Mouse (Mus musculus): ENCODE results near the gene Gm11168. TPM values are rescaled to one million over a fixed set of nuclear protein-coding genes. Genes with fewer than 3 reads are reported as not detected.
"Not testable (repeated sequence)": the region's sequence is repeated elsewhere in the genome, so short reads cannot be mapped to it uniquely, and the experiment has no call there.

The Gm11168 gene
- not detected in 2 replicates for polyA plus RNA-seq (2014; fragmentation: Nextera tagmentation; extraction: Ambion mirVana)

DNA sequence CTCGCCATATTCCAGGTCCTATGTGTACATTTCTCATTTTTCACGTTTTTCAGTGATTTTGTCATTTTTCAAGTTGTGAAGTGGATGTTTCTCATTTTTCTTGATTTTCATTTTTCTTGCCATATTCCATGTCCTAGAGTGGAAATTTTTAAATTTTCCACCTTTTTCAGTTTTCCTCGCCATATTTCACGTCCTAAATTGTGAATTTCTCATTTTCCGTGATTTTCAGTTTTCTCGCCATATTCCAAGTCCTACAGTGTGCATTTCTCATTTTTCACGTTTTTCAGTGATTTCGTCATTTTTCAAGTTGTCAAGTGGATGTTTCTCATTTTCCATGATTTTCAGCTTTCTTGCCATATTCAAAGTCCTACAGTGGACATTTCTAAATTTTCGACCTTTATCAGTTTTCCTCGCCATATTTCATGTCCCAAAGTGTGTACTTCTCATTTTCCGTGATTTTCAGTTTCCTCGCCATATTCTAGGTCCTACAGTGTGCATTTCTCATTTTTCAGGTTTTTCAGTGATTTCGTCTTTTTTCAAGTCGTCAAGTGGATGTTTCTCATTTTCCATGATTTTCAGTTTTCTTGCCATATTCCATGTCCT is at the start of gene Gm11168:
TSS of gene Gm11168 (plus strand) at position 553 of the 603 bp plus-strand sequence.
- H3K4me1 ChIP-seq (ENCODE audit: insufficient read depth); H3K27ac ChIP-seq (ENCODE audit: low read depth); H3K4me3 ChIP-seq (ENCODE audit: low read depth, low read length); H3K36me3 ChIP-seq (ENCODE audit: insufficient read depth); H3K9ac ChIP-seq; DNase-seq; H3K9me3 ChIP-seq (ENCODE audit: low read depth, low read length); H3K4me2 ChIP-seq; ATAC-seq (ENCODE audit: insufficient read depth); H3K27me3 ChIP-seq (ENCODE audit: insufficient read depth, low read length): not testable (repeated sequence)
- WGBS = 66% methylated on average over 6 of the region's 14 CpGs

DNA sequence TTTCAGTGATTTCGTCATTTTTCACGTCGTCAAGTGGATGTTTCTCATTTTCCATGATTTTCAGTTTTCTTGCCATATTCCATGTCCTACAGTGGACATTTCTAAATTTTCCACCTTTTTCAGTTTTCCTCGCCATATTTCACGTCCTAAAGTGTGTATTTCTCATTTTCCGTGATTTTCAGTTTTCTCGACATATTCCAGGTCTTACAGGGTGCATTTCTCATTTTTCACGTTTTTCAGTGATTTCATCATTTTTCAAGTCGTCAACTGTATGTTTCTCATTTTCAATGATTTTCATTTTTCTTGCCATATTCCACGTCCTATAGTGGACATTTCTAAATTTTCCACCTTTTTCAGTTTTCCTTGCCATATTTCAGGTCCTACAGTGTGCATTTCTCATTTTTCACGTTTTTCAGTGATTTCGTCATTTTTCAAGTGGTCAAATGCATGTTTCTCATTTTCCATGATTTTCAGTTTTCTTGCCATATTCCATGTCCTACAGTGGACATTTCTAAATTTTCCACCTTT is 2.6 kb upstream of the Gm11168 start, which contains the start of gene Gm10722:
TSS of gene Gm10722 (plus strand) at position 478 of the 528 bp plus-strand sequence.
- not testable (repeated sequence) for H3K36me3 ChIP-seq (ENCODE audit: insufficient read depth); H3K4me2 ChIP-seq; H3K27me3 ChIP-seq (ENCODE audit: insufficient read depth, low read length); H3K27ac ChIP-seq (ENCODE audit: low read depth); ATAC-seq (ENCODE audit: insufficient read depth); H3K9ac ChIP-seq; H3K9me3 ChIP-seq (ENCODE audit: low read depth, low read length); H3K4me1 ChIP-seq (ENCODE audit: insufficient read depth); H3K4me3 ChIP-seq (ENCODE audit: low read depth, low read length)
- peak; percentile 55 for DNase-seq
- 70% methylated on average over 12 of the region's 12 CpGs for WGBS

DNA sequence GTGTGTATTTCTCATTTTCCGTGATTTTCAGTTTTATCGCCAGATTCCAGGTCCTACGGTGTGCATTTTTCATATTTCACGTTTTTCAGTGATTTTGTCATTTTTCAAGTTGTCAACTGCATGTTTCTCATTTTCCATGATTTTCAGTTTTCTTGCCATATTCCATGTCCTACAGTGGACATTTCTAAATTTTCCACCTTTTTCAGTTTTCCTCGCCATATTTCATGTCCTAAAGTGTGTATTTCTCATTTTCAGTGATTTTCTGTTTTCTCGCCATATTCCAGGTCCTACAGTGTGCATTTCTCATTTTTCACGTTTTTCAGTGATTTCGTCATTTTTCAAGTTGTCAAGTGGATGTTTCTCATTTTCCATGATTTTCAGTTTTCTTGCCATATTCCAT is 2.1 kb upstream of the Gm11168 start:
- WGBS = 64% methylated on average over 8 of the region's 8 CpGs

DNA sequence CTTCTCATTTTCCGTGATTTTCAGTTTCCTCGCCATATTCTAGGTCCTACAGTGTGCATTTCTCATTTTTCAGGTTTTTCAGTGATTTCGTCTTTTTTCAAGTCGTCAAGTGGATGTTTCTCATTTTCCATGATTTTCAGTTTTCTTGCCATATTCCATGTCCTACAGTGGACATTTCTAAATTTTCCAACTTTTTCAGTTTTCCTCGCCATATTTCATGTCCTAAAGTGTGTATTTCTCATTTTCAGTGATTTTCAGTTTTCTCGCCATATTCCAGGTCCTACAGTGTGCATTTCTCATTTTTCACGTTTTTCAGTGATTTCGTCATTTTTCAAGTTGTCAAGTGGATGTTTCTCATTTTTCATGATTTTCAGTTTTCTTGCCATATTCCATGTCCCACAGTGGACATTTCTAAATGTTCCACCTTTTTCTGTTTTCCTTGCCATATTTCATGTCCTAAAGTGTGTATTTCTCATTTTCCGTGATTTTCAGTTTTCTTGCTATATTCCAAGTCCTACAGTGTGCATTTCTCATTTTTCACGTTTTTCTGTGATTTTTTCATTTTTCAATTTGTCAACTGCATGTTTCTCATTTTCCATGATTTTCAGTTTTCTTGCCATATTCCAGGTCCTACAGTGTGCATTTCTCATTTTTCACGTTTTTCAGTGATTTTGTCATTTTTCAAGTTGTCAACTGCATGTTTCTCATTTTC is 1.0 kb upstream of the Gm11168 start:
- H3K27me3 ChIP-seq (ENCODE audit: insufficient read depth, low read length); H3K4me1 ChIP-seq (ENCODE audit: insufficient read depth); H3K36me3 ChIP-seq (ENCODE audit: insufficient read depth); H3K4me2 ChIP-seq; H3K4me3 ChIP-seq (ENCODE audit: low read depth, low read length); H3K27ac ChIP-seq (ENCODE audit: low read depth); H3K9me3 ChIP-seq (ENCODE audit: low read depth, low read length); H3K9ac ChIP-seq: not testable (repeated sequence)
- DNase-seq (peak; percentile 53), ATAC-seq (ENCODE audit: insufficient read depth) (peak; percentile 87)
- WGBS = 58% methylated on average over 8 of the region's 11 CpGs

More for the DNA sequence above, 2.1 kb upstream of the Gm11168 start:
- H3K4me2 ChIP-seq; H3K27ac ChIP-seq (ENCODE audit: low read depth); DNase-seq; ATAC-seq (ENCODE audit: insufficient read depth); H3K27me3 ChIP-seq (ENCODE audit: insufficient read depth, low read length); H3K4me1 ChIP-seq (ENCODE audit: insufficient read depth); H3K9ac ChIP-seq; H3K36me3 ChIP-seq (ENCODE audit: insufficient read depth); H3K4me3 ChIP-seq (ENCODE audit: low read depth, low read length); H3K9me3 ChIP-seq (ENCODE audit: low read depth, low read length): not testable (repeated sequence)

DNA sequence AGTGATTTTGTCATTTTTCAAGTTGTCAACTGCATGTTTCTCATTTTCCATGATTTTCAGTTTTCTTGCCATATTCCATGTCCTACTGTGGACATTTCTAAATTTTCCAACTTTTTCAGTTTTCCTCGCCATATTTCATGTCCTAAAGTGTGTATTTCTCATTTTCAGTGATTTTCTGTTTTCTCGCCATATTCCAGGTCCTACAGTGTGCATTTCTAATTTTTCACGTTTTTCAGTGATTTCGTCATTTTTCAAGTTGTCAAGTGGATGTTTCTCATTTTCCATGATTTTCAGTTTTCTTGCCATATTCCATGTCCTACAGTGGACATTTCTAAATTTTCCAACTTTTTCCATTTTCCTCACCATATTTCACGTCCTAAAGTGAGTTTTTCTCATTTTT is 3.0 kb downstream of the Gm11168 start:
- H3K9me3 ChIP-seq (ENCODE audit: low read depth, low read length); H3K36me3 ChIP-seq (ENCODE audit: insufficient read depth); H3K9ac ChIP-seq; ATAC-seq (ENCODE audit: insufficient read depth); H3K27ac ChIP-seq (ENCODE audit: low read depth); H3K27me3 ChIP-seq (ENCODE audit: insufficient read depth, low read length); H3K4me3 ChIP-seq (ENCODE audit: low read depth, low read length); H3K4me2 ChIP-seq; DNase-seq; H3K4me1 ChIP-seq (ENCODE audit: insufficient read depth): not testable (repeated sequence)
- WGBS = 80% methylated on average over 1 of the region's 5 CpGs

DNA sequence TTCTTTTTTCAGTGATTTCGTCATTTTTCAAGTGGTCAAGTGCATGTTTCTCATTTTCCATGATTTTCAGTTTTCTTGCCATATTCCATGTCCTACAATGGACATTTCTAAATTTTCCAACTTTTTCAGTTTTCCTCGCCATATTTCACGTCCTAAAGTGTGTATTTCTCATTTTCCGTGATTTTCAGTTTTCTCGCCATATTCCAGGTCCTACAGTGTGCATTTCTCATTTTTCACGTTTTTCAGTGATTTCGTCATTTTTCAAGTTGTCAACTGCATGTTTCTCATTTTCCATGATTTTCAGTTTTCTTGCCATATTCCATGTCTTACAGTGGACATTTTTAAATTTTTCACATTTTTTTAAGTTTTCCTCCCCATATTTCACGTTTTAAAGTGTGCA is 3.5 kb downstream of the Gm11168 start:
- DNase-seq; H3K9ac ChIP-seq; H3K27me3 ChIP-seq (ENCODE audit: insufficient read depth, low read length); H3K4me1 ChIP-seq (ENCODE audit: insufficient read depth); H3K27ac ChIP-seq (ENCODE audit: low read depth); H3K4me3 ChIP-seq (ENCODE audit: low read depth, low read length); H3K4me2 ChIP-seq; H3K36me3 ChIP-seq (ENCODE audit: insufficient read depth); H3K9me3 ChIP-seq (ENCODE audit: low read depth, low read length): not testable (repeated sequence)
- peak; percentile 68 for ATAC-seq (ENCODE audit: insufficient read depth)
- 66% methylated on average over 8 of the region's 8 CpGs for WGBS

DNA sequence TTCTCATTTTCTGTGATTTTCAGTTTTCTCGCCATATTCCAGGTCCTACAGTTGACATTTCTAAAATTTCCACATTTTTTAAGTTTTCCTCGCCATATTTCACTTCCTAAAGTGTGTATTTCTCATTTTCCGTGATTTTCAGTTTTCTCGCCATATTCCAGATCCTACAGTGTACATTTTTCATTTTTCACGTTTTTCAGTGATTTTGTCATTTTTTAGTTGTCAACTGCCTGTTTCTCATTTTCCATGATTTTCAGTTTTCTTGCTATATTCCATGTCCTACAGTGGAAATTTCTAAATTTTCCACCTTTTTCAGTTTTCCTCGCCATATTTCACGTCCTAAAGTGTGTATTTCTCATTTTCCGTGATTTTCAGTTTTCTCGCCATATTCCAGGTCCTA is 4.1 kb downstream of the Gm11168 start:
- not testable (repeated sequence) for H3K9ac ChIP-seq; H3K27me3 ChIP-seq (ENCODE audit: insufficient read depth, low read length); H3K36me3 ChIP-seq (ENCODE audit: insufficient read depth); H3K9me3 ChIP-seq (ENCODE audit: low read depth, low read length); ATAC-seq (ENCODE audit: insufficient read depth); H3K27ac ChIP-seq (ENCODE audit: low read depth); H3K4me3 ChIP-seq (ENCODE audit: low read depth, low read length); H3K4me1 ChIP-seq (ENCODE audit: insufficient read depth); H3K4me2 ChIP-seq
- WGBS = 74% methylated on average over 7 of the region's 9 CpGs
- peak; percentile 35 for DNase-seq

DNA sequence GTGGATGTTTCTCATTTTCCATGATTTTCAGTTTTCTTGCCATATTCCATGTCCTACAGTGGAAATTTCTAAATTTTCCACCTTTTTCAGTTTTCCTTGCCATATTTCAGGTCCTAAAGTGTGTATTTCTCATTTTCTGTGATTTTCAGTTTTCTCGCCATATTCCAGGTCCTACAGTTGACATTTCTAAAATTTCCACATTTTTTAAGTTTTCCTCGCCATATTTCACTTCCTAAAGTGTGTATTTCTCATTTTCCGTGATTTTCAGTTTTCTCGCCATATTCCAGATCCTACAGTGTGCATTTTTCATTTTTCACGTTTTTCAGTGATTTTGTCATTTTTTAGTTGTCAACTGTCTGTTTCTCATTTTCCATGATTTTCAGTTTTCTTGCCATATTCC is 6.2 kb downstream of the Gm11168 start:
- H3K4me1 ChIP-seq (ENCODE audit: insufficient read depth); H3K9me3 ChIP-seq (ENCODE audit: low read depth, low read length); ATAC-seq (ENCODE audit: insufficient read depth); H3K4me2 ChIP-seq; H3K27ac ChIP-seq (ENCODE audit: low read depth); DNase-seq; H3K4me3 ChIP-seq (ENCODE audit: low read depth, low read length); H3K9ac ChIP-seq; H3K36me3 ChIP-seq (ENCODE audit: insufficient read depth); H3K27me3 ChIP-seq (ENCODE audit: insufficient read depth, low read length): not testable (repeated sequence)
- no CpG with 5 or more reads among the region's 5 CpGs for WGBS

DNA sequence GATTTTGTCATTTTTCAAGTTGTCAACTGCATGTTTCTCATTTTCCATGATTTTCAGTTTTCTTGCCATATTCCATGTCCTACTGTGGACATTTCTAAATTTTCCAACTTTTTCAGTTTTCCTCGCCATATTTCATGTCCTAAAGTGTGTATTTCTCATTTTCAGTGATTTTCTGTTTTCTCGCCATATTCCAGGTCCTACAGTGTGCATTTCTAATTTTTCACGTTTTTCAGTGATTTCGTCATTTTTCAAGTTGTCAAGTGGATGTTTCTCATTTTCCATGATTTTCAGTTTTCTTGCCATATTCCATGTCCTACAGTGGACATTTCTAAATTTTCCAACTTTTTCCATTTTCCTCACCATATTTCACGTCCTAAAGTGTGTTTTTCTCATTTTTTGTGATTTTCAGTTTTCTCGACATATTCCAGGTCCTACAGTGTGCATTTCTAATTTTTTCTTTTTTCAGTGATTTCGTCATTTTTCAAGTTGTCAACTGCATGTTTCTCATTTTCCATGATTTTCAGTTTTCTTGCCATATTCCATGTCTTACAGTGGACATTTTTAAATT is 9.0 kb downstream of the Gm11168 start:
- not testable (repeated sequence) for H3K9ac ChIP-seq; H3K27ac ChIP-seq (ENCODE audit: low read depth); DNase-seq; H3K36me3 ChIP-seq (ENCODE audit: insufficient read depth); H3K4me2 ChIP-seq; H3K4me1 ChIP-seq (ENCODE audit: insufficient read depth); ATAC-seq (ENCODE audit: insufficient read depth); H3K4me3 ChIP-seq (ENCODE audit: low read depth, low read length); H3K9me3 ChIP-seq (ENCODE audit: low read depth, low read length); H3K27me3 ChIP-seq (ENCODE audit: insufficient read depth, low read length)
- 83% methylated on average over 2 of the region's 7 CpGs for WGBS

DNA sequence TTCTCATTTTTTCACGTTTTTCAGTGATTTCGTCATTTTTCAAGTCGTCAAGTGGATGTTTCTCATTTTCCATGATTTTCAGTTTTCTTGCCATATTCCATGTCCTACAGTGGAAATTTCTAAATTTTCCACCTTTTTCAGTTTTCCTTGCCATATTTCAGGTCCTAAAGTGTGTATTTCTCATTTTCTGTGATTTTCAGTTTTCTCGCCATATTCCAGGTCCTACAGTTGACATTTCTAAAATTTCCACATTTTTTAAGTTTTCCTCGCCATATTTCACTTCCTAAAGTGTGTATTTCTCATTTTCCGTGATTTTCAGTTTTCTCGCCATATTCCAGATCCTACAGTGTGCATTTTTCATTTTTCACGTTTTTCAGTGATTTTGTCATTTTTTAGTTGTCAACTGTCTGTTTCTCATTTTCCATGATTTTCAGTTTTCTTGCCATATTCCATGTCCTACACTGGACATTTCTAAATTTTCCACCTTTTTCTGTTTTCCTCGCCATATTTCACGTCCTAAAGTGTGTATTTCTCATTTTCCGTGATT is 9.7 kb downstream of the Gm11168 start, which contains the start of gene Gm10721:
TSS of gene Gm10721 (plus strand) at position 408 of the 547 bp plus-strand sequence.
- peak; percentile 66; the same call in 1 of the 2 replicates for ATAC-seq (ENCODE audit: insufficient read depth)
- H3K4me3 ChIP-seq (ENCODE audit: low read depth, low read length); H3K27me3 ChIP-seq (ENCODE audit: insufficient read depth, low read length); H3K4me1 ChIP-seq (ENCODE audit: insufficient read depth); H3K36me3 ChIP-seq (ENCODE audit: insufficient read depth); H3K9ac ChIP-seq; H3K9me3 ChIP-seq (ENCODE audit: low read depth, low read length); H3K27ac ChIP-seq (ENCODE audit: low read depth); H3K4me2 ChIP-seq; DNase-seq: not testable (repeated sequence)
- WGBS = no CpG with 5 or more reads among the region's 11 CpGs
